Mouse (Mus musculus) spleen, adult 2 months (tissue): ENCODE measurements around the gene Ehbp1.

Experiments used
- CTCF ChIP-seq: fragments of 200-500 bp; IDR thresholded peaks from 2 replicates; pipeline ENCODE4 v1.5.1; 2011; ENCODE audit warnings: mild to moderate bottlenecking, inconsistent platforms; ENCODE audit not compliant: insufficient read depth, insufficient read length, insufficient replicate concordance; ENCODE audit errors: extremely low read depth
- POLR2A ChIP-seq: fragments of 200-500 bp; IDR thresholded peaks from 2 replicates; pipeline ENCODE4 v1.6.1; 2011; ENCODE audit warnings: low read depth, low read length, inconsistent platforms

GRCm38 (mm10) chr11:22269643-22270042 lies 72.4 kb downstream of the Ehbp1 start:
- TF ChIP-seq CTCF (no peak), POLR2A (no peak)
